Mouse (Mus musculus): ENCODE results near the gene Dmpk.

Dmpk gene

GRCm38 (mm10) chr7:19096421-19096976, 12.8 kb downstream of the Dmpk start:
- DNase-seq (ENCODE audit: low spot score in 2 of 2) = peak in 1 of 2 experiments; percentile 15

- DNase-seq (ENCODE audit: low spot score in 2 of 2) = no peak
These were observed 13.6 kb downstream of the Dmpk start for GRCm38 (mm10) chr7:19097217-19097616.

- no peak for DNase-seq (ENCODE audit: low spot score in 2 of 2)
These were observed 14.2 kb downstream of the Dmpk start for GRCm38 (mm10) chr7:19097863-19098262.

GRCm38 (mm10) chr7:19098811-19099210, 15.2 kb downstream of the Dmpk start:
- no peak for DNase-seq (ENCODE audit: low spot score in 2 of 2)

- no peak for DNase-seq (ENCODE audit: low spot score in 2 of 2)
These were observed 16.6 kb downstream of the Dmpk start for GRCm38 (mm10) chr7:19100290-19100689.

GRCm38 (mm10) chr7:19103741-19104140, 20.1 kb downstream of the Dmpk start:
- DNase-seq (ENCODE audit: low spot score in 2 of 2) = no peak

GRCm38 (mm10) chr7:19104486-19104885, 20.8 kb downstream of the Dmpk start:
- no peak for DNase-seq (ENCODE audit: low spot score in 2 of 2)

- DNase-seq (ENCODE audit: low spot score in 2 of 2) = no peak
These were observed 23.8 kb downstream of the Dmpk start for GRCm38 (mm10) chr7:19107436-19107835.

GRCm38 (mm10) chr7:19109565-19109964, 25.9 kb downstream of the Dmpk start:
- no peak for DNase-seq (ENCODE audit: low spot score in 2 of 2)

- DNase-seq (ENCODE audit: low spot score in 2 of 2) = peak in 1 of 2 experiments; percentile 57
These were observed 34.6 kb downstream of the Dmpk start, which contains the start of gene Gm4969 for GRCm38 (mm10) chr7:19118028-19118771. Gm4969 (minus strand) TSS chr7:19118368.

- DNase-seq (ENCODE audit: low spot score in 2 of 2) = no peak
These were observed 35.4 kb downstream of the Dmpk start for GRCm38 (mm10) chr7:19119083-19119482.

- DNase-seq (ENCODE audit: low spot score in 2 of 2) = peak; percentile 85 to 93
These were observed 36.2 kb downstream of the Dmpk start, which contains the start of gene Fbxo46 for GRCm38 (mm10) chr7:19119631-19120429. Fbxo46 (plus strand) TSS chr7:19119859.

GRCm38 (mm10) chr7:19121686-19122085, 38.0 kb downstream of the Dmpk start:
- DNase-seq (ENCODE audit: low spot score in 2 of 2) = no peak

GRCm38 (mm10) chr7:19124713-19125112, 41.1 kb downstream of the Dmpk start:
- DNase-seq (ENCODE audit: low spot score in 2 of 2) = no peak

- no peak for DNase-seq (ENCODE audit: low spot score in 2 of 2)
These were observed 44.1 kb downstream of the Dmpk start for GRCm38 (mm10) chr7:19127744-19128143.

GRCm38 (mm10) chr7:19129396-19129795, 45.7 kb downstream of the Dmpk start:
- no peak for DNase-seq (ENCODE audit: low spot score in 2 of 2)

GRCm38 (mm10) chr7:19130657-19131056, 47.0 kb downstream of the Dmpk start:
- peak in 1 of 2 experiments; percentile 40 for DNase-seq (ENCODE audit: low spot score in 2 of 2)

GRCm38 (mm10) chr7:19131324-19131848, 47.7 kb downstream of the Dmpk start:
- DNase-seq (ENCODE audit: low spot score in 2 of 2) = peak; percentile 74 to 93

GRCm38 (mm10) chr7:19136168-19136567, 52.5 kb downstream of the Dmpk start:
- no peak for DNase-seq (ENCODE audit: low spot score in 2 of 2)

- no peak for DNase-seq (ENCODE audit: low spot score in 2 of 2)
These were observed 53.2 kb downstream of the Dmpk start for GRCm38 (mm10) chr7:19136673-19137334.

- DNase-seq (ENCODE audit: low spot score in 2 of 2) = peak in 1 of 2 experiments; percentile 76
These were observed 53.7 kb downstream of the Dmpk start for GRCm38 (mm10) chr7:19137380-19137779.
